Mouse (Mus musculus) splenic B cell, adult 2 months (primary cell): Measurements from ENCODE around the gene Bclaf1.
A peak's percentile ranks its signal among the peaks of the same experiment; 100 is the strongest.

Source experiments
- DNase-seq: peaks from one replicate; pipeline ENCODE4 v3.0.0-alpha.2; 2011; ENCODE audit warnings: low read depth, low spot score
- H3K27me3 ChIP-seq: 2 replicates; pipeline ENCODE4 v1.6.1; 2012; ENCODE audit warnings: mild to moderate bottlenecking, low read length, moderate library complexity, mixed read lengths; ENCODE audit not compliant: control insufficient read depth, poor library complexity, insufficient read depth, severe bottlenecking
- H3K36me3 ChIP-seq: 2 replicates; pipeline ENCODE4 v1.6.1; 2012; ENCODE audit warnings: mild to moderate bottlenecking, low read length, moderate library complexity, mixed read lengths; ENCODE audit not compliant: control insufficient read depth, poor library complexity, insufficient read depth, severe bottlenecking

Gene Bclaf1

DNA sequence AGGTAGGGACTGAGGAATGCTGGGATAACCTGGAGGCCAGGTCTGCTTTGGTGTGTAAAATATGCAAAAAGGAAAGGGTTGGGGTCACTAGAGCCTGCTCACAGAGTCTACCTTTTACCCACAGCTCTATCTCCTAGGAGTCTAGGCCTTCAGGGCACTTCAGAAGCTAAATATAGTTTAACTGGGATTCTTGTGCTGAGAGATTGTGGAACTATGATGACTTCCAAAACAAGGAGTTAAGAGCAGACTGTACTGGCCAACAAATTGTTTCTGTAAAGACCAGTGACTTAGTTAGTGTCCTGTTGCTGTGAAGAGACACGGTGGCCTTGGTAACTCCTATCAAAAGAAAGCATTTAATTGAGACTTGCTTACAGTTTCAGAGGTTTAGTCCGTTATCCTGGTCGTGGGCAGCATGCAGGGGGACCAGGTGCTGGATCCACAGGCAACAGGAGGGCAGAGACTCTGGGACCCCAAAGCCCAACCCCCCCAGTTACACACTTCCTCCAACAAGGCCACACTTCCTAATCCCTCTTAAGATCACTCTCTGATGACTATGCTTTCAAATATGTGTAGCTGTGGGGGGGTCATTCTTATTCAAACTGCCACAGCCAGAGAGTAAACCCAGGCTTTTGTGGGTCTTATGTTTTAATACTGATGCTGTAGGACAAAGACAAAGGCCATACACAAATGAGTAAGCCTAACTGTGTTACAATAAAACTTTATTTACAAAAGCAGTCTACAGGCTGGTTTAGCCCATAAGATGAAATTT is 13.9 kb upstream of the Bclaf1 start:
- no peaks in the 10 kb centered on the region for H3K36me3 ChIP-seq
- no peak for DNase-seq
- no peaks in the 10 kb centered on the region for H3K27me3 ChIP-seq

DNA sequence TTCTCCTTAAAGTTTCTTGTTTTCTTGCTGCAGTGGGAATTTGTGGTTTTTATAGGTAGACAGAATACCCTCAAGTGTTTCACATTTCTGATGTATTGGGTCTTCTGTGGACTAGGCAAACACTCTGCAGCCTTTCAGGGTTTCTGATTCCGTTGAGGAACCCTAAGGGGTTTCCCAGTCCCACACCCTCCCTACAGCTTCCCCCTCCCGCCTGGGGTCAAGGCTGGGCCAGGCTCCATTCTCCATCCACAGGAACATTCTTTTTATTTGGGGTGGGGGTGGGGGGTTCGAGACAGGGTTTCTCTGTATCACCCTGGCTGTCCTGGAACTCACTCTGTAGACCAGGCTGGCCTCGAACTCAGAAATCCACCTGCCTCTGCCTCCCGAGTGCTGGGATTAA is 13.2 kb upstream of the Bclaf1 start:
- DNase-seq = no peak
- no peaks in the 10 kb centered on the region for H3K27me3 ChIP-seq

DNA sequence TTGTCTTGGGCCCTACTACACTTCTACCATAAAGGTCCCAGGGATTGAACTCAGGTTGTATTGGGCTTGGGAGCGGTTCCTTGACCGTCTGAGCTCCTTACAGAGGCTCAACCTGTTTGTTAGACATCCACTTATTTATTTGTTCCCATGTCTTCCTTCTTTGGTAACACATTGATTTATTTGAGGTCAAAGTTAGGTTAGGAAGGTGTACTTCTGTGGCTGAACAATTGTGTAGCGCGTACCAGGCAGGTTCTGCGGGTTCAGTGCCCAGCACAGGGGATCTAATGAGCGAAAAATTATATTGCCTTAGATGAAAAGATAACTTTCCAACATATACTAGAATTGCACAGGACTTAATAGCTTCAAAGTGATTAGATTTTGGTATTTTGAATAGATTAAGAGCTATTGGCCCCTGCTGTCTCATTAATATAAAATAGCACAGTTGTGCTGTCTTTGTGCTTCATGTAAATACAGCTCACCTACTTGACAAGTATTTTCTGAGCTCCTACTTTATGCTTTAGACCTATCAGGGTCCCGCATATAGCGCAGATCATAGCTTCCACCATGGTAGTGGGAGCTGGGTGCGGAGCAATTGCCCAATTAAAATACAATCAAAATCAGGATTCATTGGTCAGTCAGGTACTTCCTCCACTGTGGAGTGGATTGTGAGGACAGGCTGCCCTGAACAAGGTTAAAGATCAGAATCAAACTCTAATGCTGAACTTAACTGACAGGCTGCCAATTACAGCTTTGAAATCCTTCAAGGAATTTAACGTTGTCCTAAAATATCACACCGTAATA is 1.1 kb upstream of the Bclaf1 start:
- no peak for DNase-seq
- Histone ChIP-seq H3K27me3 (no peaks in the 10 kb centered on the region), H3K36me3 (no peaks in the 10 kb centered on the region)

More for the DNA sequence above, 13.2 kb upstream of the Bclaf1 start:
- no peaks in the 10 kb centered on the region for H3K36me3 ChIP-seq

DNA sequence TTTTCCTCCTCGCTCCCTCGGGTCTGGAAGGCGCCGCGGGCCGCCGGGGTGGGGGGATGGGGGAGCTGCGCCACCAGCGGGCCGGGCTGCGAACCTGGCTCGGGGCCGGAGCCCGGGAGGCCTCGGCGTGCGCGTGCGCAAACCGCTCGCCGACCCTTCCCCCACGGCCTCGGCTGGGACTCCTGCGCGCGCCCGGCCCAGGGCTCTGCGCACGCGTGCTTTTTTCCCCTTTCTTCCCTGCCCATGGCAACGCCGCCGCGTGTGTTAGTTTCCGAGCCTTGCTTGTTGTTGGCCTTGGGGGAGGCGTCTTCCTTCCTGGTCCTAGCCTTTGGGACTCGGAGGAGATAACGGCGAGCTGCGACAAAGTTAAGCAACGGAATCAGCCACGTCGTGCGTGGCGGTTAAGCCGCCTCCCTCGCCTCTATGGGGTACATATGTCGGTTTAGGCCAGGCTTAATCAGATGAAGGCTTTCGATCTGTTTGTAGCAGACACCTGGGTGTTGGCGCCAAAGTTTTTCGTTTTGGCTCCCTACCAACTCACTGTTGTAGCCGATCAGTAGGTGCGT is 550 bp downstream of the Bclaf1 start:
- peaks cover 2% of the 10 kb centered on the region; the same call in 1 of the 2 replicates for H3K36me3 ChIP-seq
- peak; percentile 86 for DNase-seq
- no peaks in the 10 kb centered on the region for H3K27me3 ChIP-seq

DNA sequence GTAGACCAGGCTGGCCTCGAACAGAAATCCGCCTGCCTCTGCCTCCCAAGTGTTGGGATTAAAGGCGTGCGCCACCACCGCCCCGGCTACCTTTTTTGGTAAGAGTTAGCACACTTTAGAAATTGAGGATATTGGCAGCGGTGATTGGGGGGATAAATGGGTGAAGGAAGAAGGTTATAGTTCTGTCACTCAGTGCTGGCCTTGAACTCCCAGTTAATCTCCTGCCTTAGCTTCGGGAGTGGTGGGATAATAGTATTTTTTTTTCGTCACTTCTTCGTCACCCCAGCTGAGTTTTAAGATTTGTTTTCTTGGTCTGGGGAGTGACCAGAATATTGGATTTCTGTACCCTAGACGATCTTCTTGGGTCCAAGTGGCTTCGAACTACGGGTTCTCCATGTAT is 1.2 kb downstream of the Bclaf1 start:
- Histone ChIP-seq H3K36me3 (peaks cover 2% of the 10 kb centered on the region; the same call in 1 of the 2 replicates), H3K27me3 (no peaks in the 10 kb centered on the region)
- no peak for DNase-seq

DNA sequence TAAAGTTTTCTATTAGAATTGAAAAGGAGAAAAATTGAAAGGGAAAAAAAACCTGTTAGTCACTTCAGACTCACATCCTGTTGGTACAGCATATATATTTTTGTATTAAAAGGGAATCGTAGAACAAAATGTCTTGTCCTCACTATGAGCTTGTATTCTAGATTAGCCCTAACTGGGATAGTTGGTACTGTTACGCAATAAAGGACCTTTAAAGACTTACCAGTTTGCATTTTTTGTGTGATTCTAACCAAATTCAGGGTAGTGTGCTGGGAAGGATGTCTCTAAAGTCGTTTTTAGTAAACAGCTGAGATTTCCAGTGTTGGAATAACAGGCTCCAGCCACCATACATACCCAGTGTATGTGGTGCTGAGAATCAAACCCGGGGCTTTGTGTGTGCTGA is 1.7 kb downstream of the Bclaf1 start:
- Histone ChIP-seq H3K27me3 (no peaks in the 10 kb centered on the region), H3K36me3 (peaks cover 2% of the 10 kb centered on the region; the same call in 1 of the 2 replicates)
- DNase-seq = no peak

DNA sequence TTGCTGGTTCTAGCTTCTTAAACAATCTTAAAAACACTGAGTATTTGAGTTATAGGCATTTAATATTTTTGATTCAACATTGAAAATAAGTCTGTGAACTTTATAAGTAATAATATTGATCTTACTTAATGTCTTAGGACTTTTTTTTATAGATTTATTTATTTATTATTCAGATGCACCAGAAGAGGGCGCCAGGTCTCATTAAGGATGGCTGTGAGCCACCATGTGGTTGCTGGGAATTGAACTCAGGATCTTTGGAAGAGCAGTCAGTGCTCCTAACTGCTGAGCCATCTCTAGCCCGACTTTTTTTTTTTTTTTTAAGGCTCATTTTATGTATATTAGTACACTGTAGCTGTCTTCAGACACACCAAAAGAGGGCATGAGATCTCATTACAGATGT is 2.5 kb downstream of the Bclaf1 start:
- H3K36me3 ChIP-seq = peaks cover 4% of the 10 kb centered on the region
- DNase-seq = peak; percentile 60
- no peaks in the 10 kb centered on the region for H3K27me3 ChIP-seq

DNA sequence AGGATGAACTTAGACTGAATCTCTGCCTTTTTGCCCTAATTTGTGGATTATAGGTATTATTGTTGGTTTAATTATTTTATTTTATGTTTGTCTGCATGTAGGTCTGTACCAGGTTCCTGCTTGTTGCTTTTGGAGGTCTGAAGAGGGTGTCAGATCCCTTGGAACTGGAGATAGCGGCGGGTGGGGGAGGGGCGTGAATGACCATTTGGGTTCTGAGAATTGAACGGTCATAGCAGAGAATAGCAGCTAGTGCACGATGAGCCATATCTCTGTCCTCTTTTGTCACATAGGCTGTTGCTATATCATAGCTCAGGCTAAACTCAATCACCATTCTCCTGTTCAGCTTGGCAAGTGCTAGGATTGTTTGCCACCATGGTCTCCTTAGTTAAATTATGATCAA is 5.2 kb downstream of the Bclaf1 start:
- no peaks in the 10 kb centered on the region for H3K27me3 ChIP-seq
- no peak for DNase-seq
- H3K36me3 ChIP-seq = peaks cover 5% of the 10 kb centered on the region

DNA sequence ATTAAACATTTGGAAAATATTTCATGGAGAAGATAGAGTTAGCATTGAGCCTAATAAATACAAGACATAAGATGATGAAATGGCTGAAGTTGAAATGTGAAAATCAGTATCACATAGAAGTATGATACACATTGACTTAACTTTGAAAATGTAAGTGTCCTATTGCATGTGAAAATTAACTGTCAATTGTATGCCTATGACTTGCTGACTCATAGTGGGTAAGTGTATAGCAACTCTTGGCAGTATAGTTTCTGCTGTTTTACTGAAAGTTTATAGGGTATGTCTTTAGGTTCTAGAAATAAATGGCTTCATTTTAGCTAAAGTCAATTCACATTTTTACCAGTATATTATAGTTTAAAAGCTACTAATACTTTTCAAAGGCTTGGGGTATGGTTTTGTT is 14.0 kb downstream of the Bclaf1 start:
- H3K27me3 ChIP-seq = no peaks in the 10 kb centered on the region
- DNase-seq = no peak
- H3K36me3 ChIP-seq = peaks cover 11% of the 10 kb centered on the region

DNA sequence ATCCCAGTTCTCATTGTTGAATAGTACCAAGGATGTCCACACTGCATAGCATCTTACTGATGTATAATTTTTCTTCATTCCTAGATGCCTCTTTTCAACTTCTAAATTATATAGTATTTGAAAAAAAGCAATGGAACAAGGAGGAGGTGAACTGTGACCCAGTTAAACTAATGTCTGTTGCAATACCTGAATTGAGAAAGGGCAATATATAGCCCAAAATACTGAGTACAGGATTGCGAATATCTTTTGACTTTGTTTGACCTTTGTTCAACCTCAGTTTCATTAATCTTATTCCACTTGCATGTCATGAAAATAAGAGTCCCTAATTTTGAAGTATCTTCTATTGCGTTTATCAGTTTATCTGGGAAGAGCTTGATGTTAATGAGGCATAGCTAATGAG is 19.0 kb downstream of the Bclaf1 start:
- Histone ChIP-seq H3K36me3 (peaks cover 22% of the 10 kb centered on the region), H3K27me3 (no peaks in the 10 kb centered on the region)
- no peak for DNase-seq

DNA sequence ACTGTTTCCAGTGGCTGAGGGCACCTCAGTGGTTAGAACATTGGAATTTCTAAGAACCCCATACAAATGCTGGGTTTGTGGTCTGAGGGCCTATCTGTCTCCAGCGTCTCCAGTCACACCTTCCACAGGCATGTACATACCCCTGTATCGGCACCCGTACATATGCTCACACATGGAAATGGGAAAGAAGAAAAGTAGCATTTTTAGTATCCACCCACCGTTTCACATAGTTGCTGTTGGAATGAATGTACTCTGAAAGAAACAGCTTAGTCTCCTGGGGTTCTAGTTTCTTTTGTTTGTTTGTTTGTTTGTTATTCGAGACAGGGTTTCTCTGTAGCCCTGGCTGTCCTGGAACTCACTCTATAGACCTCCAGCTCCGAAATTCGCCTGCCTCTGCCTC is 25.6 kb downstream of the Bclaf1 start:
- H3K36me3 ChIP-seq = peaks cover 15% of the 10 kb centered on the region
- DNase-seq = no peak
- no peaks in the 10 kb centered on the region for H3K27me3 ChIP-seq

DNA sequence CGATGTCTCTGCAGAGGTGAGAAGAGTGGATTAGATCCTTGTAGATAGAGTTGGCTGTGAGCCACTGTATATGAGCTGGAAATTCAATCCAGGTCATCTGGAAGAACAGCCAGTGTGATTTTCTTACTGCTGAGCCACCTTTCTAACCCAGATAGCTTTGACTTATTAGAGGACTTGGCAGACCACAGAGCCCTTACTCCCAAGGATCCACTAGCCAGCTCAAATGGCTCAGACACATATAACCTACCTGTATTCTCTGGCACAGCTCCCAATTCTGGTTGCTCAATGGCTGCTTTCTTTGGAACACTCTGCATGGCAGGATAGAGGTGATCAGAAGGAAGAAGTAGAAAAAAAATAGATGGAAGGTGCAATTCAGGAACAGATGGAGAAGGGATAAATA is 33.5 kb downstream of the Bclaf1 start:
- no peaks in the 10 kb centered on the region; the same call in none of the 2 replicates for H3K36me3 ChIP-seq
- no peaks in the 10 kb centered on the region for H3K27me3 ChIP-seq
- no peak for DNase-seq

DNA sequence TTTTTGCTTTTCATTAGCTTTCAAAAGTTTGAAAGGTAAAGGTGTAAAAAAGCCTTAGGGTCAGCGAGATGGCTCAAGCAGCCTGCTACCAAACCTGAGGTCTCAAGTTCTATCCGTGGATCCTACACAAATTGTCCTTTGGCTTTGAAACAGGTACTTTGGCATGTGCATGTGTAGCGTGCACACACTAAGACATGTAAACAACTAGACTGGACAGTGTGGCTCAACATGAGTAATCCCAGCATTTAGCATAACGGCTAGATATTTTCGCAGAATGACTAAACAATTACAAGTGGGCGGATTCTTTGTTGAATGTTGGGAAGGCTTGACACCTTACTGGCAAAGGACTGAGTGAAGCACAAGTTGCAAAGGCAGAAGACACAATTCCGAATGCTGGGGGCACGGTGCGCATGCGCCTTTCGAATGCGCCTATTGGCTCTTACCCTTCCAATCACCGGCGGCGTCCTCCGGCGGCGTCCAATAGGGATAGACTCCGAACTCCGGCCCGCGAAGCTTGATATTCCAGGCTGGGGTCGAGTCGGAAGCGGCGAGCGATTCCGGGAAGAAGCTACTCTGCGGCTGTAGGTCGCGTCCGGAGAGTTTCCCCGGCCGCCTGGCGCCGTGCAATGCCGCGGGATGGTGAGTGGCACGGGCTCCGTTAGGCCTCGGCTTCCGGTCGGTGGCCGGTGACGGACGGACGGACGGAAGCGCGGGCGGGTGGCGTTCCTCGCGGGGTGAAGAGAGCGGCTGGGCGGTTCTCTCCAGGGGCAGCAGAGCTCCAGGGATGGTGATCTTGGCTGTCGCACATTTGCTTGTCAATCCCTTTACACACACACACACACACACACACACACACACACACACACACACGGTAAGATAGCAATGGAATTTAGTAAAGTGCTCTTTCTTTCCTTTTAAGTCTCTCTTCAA is 35.3 kb downstream of the Bclaf1 start, which contains the start of gene Mtfr2:
TSS of gene Mtfr2 (plus strand) at position 486 of the 930 bp plus-strand sequence.
- no peaks in the 10 kb centered on the region; the same call in 1 of the 2 replicates for H3K36me3 ChIP-seq
- peak; percentile 94 for DNase-seq
- H3K27me3 ChIP-seq = no peaks in the 10 kb centered on the region

DNA sequence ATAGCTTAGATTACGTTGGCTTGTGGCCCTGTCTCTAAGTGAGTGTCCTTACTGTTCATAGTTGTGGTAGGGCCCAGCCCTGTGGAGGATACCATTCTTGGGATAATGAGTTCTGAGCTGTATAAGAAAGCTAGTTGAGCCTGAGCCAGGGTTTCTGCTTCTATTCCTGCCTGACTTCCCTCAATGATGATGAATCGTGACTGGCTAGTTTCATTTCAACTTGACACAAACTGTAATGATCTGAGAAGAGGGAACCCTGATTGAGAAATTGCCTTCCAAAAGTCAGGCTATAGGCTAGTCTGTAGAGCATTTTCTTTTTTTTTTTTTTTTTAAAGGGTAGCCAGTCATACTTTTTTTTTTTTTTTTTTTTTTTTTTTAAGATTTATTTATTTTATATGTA is 36.6 kb downstream of the Bclaf1 start:
- Histone ChIP-seq H3K36me3 (no peaks in the 10 kb centered on the region), H3K27me3 (no peaks in the 10 kb centered on the region)
- no peak for DNase-seq
